Mouse (Mus musculus) adrenal gland, adult (tissue): Measurements from ENCODE around the gene Pdap1.
"Not testable (repeated sequence)": the region's sequence is repeated elsewhere in the genome, so short reads cannot be mapped to it uniquely, and the experiment has no call there.

Experiments used
- DNase-seq, 2 experiments: peaks; one replicate each; pipeline ENCODE4 v3.0.0; 2022 to 2023; ENCODE audit warnings: low spot score in 1 of 2; ENCODE audit not compliant: inconsistent age in 2 of 2

The Pdap1 gene

DNA sequence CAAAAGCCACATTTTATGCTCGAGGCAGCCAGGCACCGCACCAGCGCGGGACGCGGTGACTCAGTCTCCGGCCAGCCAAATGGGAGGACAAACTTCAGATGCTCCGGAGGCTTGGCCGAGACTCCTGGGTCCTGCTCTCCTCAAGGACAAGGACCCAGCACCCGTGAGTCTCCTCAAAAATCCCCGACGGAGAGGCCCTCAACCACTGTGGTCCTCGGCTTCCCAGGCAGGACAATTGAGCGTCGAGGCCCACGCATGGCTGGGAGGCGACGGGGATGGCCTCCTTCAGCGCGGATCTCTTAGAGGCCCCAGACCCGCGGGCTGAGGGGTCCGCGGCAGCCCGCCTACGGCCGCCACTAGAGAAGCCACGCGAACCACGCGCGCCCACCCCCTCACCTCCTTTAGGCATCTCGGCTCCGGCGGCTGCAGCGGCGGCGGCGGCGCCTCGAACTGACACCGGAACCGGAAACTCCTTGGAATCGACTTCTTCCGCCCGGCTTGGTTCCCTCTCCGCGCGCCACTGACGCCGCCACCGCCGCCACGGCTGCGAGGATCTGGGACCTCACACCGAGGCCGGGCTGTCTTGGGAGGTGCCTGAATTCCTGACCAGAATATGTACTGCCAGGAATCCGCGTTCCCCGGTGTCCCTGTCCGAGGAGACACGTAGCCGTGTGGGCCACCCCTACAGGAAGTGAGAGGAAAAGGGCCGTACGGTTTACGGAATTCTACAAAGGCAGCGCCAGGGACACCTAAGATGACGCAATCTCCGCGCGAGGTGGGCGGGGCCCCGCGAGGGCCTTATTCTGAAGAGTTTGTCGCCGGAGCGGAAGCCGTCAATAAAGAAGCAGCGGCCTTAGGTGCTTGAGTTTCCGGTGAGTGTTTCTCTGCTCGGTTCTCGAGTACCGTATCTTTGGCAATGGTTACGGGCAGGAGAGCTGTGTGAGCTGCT lies at the start of gene Pdap1, which contains the start of gene Bud31:
Gene Pdap1, minus strand, starts transcription at position 668 of the 949 bp plus-strand sequence.
Gene Bud31, plus strand, starts transcription at position 792 of the 949 bp plus-strand sequence.
- DNase-seq = peak; percentile 96 to 99

DNA sequence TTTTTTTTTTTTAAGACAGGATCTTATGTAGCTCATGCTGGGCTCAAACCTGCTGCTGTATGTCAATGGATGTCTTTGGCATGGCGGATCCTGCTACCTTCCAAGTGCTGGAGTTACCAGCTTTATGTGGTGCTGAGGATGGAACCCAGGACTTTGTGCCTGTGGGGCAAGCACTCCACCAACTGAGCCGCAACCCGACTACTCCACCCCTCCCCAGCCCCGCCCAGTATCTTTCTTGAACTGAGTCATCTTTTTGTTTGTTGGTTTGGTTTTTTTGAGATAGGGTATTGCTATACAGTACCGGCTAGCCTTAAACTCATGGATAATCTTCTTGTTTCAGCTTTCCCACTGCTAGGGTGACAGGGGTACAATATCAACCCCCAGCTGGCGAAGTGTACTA lies 49.4 kb upstream of the Pdap1 start:
- DNase-seq = no peak

DNA sequence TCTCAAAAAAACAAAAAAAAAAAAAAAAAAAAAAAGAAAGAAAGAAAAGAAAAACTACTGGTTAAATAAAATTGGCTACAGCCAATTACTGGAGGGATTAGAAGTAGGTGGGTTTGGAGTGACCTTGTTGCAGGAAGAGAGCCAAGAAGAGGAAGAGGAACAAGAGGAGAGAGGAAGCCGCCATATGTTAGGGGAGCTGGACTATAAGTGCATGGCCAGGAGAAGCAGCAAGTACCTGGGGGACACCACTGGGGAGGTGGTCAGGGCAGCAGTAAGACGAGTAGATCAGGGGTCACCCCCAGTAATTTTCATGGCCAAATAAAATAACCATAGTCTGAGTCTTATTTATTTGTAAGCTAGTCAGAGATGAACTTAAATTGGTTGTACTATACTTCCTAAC lies 45.2 kb upstream of the Pdap1 start:
- no peak for DNase-seq

DNA sequence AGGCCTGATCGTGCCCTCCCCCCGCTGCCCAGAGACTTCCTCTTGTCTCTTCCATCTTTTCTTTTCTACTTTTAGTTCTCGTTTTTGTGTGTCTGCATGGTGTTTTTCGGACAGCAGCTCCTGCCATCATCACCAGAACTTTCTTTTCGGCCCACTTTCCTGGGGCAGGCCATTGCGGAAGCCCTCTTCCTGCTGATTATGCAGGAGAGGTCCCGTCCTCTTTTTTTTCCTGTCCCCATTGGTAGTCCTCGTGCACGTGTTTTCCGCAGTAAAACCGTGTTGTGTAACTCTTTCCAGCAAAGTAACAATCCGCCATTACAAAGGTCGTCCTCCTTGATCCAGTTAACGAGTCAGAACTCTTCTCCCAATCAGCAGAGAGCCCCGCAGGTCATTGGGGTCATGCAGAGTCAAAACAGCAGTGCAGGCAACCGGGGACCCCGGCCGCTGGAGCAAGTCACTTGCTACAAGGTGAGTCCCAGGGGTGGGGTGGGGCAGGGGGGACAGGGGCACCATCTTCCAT lies 38.5 kb upstream of the Pdap1 start:
- no peak for DNase-seq

DNA sequence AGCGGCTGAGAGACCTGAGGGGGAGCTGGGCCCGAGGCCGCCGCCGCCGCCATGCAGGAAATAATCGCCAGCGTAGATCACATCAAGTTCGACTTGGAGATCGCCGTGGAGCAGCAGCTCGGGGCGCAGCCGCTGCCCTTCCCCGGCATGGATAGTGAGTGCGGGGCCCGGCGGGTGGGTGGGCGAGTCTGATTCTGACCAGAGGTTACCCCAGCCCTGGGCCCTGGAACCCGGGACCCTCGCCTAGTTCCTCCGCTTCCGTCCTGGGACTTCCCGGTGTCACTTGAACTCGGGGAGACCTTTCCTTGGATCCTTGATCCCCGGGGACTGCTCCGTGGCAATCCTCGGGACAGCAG lies 27.2 kb upstream of the Pdap1 start:
- DNase-seq = no peak

DNA sequence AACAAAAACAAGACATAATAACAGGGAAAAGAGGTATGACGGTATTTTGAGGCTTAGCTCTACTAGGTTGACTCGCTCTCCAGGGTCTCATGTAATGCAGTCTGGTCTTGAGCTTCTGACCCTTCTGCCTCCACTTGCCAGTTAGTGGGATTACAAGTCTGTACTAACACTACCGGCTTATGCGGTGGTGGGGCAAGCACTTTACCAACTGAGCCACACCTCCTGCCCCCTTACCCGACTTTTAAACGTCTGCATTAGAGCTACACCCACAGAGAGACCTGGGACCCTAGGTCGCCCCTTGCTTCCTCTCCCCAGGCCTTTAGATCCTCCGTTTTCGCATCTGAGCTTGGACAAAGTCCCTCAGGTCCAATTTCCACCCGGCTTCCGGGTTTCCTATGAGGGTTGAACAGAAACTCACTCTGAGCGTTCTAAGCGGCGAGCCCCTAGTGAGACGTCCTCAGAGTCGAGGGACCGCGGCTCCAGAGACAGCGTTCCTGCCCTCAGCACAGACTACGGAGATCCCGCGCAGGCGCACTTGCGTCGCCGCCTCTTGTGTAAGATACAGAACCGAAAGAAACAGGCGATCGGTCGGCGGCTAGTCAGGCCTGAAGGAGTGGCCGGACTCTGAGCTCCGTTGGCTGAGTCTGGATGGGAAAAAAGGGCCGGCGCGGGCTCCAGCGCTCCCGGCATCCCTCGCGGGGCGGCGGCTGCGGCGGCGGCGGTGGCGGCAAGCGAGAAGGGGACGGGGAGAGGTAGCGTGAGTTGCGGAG lies 26.7 kb upstream of the Pdap1 start, which contains the start of the genes Ptcd1 and Cpsf4:
Gene Ptcd1, minus strand, starts transcription at position 573 of the 770 bp plus-strand sequence.
Gene Cpsf4, plus strand, starts transcription at position 678 of the 770 bp plus-strand sequence.
- DNase-seq = peak; percentile 98 to 99

DNA sequence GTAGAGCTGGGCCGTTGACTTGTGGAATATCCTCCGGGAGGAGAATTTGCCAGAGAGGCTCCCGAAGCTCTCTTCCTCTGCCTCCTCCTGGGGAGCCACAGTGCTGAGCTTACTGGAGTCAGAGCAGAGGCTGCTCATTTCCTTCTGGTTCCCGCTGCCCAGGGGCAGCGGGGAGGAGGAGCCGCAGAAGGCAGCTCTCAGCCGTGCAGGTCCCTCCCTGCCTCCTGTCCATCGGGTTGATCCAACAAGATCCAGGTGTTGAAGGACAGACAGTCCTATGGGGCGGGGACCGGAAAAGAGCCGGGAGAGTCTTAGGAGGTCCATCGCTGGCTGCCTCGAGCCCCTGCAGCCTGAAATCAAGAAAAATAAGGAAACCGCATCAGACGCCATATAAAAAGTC lies 25.1 kb upstream of the Pdap1 start:
- no peak for DNase-seq

DNA sequence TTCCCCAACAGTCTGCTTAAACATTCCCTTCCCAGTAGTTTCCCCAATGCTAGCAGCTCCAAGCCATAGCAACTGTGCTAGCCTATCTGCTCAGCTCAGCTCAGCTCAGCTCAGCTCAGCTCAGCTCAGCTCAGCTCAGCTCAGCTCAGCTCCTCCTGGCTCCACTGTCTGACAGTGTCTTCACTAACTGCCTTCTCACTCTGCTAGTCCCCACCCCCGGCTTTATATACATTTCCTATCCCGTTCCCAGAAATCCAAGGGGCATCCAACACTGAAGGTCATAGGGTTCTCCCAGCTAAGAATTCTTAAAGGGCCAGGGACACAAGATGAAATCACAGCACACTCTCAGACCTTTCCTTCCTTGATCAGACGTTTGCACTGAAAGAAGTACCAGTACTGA lies 24.7 kb upstream of the Pdap1 start:
- DNase-seq = peak in 1 of 2 experiments; percentile 53

DNA sequence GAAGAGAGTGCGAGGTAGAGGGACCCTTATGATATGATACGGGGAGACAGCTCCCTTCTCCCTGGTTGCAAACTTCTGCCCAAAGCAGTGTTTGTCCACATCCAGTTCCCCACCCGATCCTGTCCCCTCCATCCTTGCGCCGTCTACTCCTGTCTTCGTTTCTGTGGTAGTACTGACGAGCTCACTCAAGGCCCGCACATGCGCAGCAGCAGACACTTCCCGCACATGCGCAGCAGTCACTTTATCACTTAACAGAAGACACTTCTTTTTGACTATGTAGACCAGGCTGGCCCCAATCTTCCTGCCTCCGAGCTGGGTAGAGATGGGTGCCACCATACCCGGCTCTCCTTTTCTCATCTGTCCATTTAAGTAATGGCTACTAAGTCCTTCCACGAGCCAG lies 21.3 kb upstream of the Pdap1 start:
- DNase-seq = no peak

DNA sequence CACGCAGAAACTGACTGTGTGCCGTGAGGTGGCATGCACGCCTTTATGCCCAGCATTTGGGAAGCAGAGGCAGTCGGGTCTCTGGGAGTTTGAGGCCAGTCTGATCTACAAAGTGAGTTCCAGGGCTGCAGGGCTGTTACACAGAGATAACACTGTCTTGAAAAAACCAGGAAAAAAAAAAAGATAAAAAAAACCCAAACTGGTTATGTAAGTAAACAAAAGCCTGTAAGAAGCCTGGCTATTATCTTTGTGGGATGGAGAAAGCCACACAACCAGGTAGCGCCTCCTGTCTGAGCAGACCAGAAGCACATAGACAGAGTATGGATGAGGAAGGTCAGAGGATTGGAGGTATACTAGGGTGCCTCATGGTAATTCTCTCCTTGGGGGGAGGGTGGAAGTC lies 12.7 kb upstream of the Pdap1 start:
- DNase-seq = no peak

DNA sequence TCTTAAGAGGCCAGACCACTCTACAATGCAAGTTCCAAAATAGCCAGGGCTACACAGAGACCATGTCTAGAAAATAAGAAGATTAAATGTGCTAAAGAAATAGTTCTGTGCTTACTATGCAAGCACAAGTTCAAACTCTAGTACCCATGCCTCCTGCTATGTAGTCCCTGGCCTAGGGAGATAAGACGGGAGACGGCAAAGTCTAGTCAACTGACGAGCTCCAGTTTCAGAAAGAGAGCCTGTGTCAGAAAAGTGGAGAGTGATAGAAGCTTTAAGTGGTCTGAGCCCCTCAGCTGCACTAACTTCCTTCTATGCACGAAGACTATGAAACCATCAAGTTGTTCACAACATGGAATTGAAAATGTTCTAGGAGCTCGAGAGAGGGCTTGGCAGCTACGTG lies 9.3 kb upstream of the Pdap1 start:
- no peak for DNase-seq

DNA sequence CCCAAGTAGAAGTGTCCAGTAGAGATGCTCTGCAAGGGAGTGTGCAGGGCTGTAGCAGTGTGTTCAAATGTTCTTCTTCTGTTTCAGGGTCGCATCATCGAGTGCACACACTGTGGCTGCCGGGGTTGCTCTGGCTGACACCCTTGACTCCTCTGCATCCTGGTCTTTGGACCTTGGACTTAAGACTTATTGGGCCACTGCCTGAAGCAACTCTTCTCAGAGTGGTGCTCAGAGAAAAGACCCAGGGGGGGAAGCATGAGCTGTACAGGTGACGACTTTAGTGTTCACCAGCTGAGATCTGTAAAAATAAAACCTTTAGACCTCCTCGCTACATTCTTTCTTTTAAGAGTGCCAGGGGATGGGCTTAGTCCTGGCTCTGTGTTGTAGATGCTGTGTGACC lies 7.7 kb upstream of the Pdap1 start:
- DNase-seq = no peak

DNA sequence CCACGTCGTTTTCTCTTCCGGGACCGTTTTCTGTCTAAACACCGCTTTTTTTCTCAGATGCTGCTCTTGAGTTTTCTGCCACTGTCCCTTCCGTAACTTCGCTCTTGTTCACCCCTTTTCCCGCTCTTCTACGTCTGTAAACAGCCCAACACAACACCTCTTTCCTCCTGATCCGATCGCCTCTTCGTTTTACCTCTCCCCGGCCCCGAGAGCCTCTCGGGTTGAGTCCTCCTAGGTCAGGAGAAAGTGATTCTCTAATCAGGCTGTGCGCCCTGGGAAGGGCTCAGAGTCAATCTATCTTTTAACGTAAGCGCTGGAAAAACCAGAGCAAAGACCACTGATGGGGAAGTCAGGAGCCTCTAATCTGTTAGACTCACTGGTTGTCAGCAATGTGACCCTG lies 573 bp upstream of the Pdap1 start:
- DNase-seq = peak in 1 of 2 experiments; percentile 44

DNA sequence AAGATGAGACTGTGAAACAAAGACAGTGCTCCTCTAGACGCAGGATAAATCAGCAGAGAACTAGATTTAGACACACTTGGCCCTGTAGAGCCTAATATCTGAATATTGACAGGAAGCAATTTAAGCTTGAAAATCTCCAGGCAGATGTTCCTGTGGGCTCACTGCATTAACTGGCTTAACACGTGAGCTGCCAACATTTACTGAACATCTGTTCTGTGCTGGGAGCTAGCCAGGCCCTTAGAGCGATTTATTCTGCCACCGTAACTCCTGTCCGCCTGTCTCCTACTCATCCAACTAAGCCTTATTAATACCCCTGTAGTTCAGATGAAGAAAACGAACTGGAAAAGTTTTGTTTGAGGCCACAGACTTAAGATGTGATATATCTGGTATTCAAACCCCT lies 1.2 kb downstream of the Pdap1 start:
- peak in 1 of 2 experiments; percentile 55 for DNase-seq

DNA sequence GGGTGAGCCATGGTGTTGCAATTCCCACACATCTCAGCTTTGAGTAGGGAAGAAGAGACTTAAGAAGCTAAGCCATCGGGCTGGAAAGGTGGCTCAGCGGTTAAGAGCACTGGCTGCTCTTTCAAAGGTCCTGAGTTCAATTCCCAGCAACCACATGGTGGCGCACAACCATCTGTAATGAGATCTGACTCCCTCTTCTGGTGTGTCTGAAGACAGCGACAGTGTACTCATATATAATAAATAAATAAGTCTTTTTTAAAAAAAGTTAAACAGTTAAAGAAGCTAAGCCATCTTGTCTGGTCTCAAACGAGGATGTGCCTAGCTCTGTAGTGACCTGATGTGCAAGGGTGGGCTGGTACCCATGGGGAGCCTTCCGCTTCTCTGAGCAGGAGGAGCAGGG lies 6.8 kb downstream of the Pdap1 start:
- not testable (repeated sequence) for DNase-seq

DNA sequence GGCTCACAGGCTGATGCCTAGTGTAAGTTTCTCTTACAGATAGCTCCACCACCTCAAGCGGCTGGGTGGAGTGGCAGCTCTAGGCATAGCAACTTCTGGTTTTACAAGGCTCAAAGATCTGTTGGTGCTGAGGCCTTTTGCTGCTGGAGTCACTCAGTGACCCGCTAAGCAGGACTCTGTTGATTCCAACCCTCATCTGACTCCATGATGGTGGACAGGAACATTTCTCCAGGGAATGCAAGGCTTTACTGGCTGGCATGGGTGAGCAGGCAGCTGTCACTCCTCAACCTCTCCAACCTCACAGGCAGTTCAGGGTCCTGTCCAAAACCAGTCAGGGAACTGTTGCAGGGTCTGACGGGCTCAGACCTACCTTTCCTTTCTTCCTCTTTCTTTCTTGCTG lies 9.0 kb downstream of the Pdap1 start:
- no peak for DNase-seq

DNA sequence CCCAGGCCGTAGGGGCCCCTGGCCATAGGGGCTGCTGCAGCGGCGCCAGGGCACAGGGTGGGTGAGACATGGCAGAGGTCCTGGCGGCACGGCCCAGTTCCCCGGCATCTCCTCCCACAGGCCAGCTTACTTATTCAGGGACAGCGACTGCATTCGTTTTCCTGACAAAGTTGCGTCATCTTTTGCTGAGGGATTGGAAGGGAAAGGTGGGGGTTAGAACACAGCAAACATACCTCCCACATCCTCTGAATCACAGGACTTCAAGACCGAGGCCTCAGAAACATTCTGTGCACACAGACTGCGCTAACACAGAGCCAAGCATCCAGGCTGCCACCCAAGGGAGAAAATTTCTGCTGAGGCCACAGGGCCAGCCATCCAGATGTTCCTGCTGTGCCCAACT lies 9.8 kb downstream of the Pdap1 start:
- DNase-seq = peak; percentile 53 to 71

DNA sequence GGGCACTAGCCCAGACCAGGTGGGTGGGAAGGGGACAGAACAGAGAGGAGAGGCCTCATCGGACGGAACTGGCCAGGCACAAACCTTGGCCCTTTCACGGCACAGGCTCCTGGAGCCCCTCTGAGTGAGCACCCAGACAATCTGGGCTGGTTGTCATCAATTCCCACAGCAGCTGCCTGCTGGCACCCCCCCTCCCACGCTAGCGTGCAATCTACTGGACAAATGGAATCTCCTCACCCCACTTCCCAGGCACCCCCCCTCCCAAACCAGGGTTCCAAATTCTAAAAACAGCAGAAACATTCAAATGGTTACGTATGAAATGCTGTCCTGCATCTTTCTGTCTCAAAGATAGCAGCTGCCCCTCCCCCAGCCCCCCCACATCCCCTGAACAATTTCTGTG lies 10.3 kb downstream of the Pdap1 start:
- DNase-seq = not testable (repeated sequence)

DNA sequence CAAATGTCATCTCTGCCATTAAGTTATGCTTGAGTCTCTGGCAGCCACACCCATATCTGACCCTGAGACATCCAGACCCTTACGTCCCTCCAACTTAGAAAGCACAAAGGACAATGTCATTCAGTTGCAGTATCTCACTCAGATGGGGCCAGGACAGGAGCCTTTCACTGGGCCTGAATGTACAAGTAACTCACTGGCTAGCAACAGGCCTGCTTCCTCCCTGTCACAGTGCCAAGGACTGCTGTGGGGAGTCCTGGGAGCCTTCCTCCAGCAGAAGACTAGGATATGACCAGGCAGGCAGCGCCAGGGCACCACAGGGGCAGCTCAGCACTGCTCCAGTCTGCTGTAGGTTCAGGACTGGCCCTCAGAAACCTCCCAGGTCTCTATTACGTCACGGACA lies 10.9 kb downstream of the Pdap1 start:
- DNase-seq = peak; percentile 68 to 84

DNA sequence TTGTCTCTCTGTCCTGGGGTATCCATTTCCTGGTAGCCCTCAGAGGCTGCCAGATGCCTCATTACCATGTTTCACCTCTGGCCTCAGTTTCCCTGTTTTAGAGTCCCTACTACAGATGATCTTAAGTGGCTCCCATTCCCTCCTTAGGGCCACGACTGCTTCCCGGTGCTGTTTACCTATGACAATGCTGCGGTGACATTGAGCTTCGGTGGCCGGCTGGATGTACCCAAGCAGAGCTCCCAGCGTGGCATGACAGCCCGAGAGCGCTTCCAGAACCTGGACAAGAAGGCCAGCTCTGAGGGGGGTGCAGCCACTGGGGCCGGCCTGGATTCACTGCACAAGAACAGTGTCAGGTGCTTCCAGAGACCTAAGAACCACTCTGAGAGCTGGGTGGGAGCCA lies 13.5 kb downstream of the Pdap1 start:
- DNase-seq = no peak

DNA sequence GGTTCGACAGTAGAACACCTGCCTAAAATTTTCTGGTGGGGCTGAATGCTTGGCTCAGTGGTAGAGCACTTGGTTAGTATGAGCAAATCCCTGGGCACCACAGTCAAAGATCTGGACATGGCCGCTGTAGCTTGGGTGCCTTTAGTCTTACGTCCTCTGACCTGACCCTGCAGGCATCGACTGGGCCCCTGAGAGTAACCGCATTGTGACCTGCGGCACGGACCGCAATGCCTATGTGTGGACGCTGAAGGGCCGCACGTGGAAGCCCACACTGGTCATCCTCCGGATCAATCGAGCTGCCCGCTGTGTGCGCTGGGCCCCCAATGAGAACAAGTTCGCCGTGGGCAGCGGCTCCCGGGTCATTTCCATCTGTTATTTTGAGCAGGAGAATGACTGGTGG lies 16.6 kb downstream of the Pdap1 start:
- DNase-seq = no peak

DNA sequence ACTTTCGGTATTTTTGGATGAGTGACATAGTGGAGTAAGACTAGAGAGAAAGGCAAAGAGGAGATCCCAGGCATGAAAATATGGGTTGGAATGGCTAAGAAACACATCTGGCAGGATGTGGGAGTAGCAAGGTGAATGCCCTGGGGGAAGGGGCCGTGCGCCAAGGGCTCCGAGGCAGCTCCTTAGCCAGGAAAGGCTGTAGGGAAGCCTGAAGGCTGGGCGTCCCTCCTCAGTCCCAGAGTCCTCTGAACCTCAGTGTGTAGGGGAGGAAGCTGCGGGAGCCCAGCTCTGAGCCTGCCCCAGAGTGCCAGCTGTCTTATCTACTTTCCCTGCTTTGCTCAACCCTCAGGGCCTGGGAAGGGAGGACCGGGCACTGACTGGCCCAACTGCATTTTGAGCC lies 19.1 kb downstream of the Pdap1 start:
- DNase-seq = no peak
